Mouse (Mus musculus) embryonic facial prominence, embryonic 10.5 days (tissue): ENCODE data around the gene Slc25a34. TPM values are rescaled to one million over a fixed set of nuclear protein-coding genes. Genes with fewer than 3 reads are reported as not detected.

Experiments
- DNase-seq: peaks from one replicate; pipeline ENCODE4 v3.0.0-alpha.2; 2017; ENCODE audit warnings: low spot score
- H3K27ac ChIP-seq: fragments of 300-500 bp; sonication (generic); replicated peaks from 2 replicates; pipeline ENCODE4 v1.5.1; 2016; ENCODE audit warnings: mild to moderate bottlenecking
- H3K27me3 ChIP-seq: fragments of 300-500 bp; sonication (generic); replicated peaks from 2 replicates; pipeline ENCODE4 v1.6.1; 2016; ENCODE audit warnings: low read depth, mild to moderate bottlenecking; ENCODE audit not compliant: poor library complexity, severe bottlenecking
- H3K36me3 ChIP-seq: fragments of 300-500 bp; sonication (generic); replicated peaks from 2 replicates; pipeline ENCODE4 v1.6.1; 2016; ENCODE audit warnings: mild to moderate bottlenecking, moderate library complexity
- H3K4me1 ChIP-seq: fragments of 300-500 bp; sonication (generic); 2 replicates; pipeline ENCODE4 v1.6.1; 2016
- H3K4me3 ChIP-seq: fragments of 300-500 bp; sonication (generic); 2 replicates; pipeline ENCODE4 v1.5.1; 2016; ENCODE audit warnings: mild to moderate bottlenecking, moderate library complexity
- H3K9me3 ChIP-seq: fragments of 300-500 bp; sonication (generic); 2 replicates; pipeline ENCODE4 v1.6.1; 2016; ENCODE audit warnings: mild to moderate bottlenecking
- WGBS: fragments of 180-500 bp; shearing (Covaris S2); methylation state at CpG from one replicate; pipeline ENCODE4 v1.1.7; 2016; 5-methylcytosine and 5-hydroxymethylcytosine counted together
- polyA plus RNA-seq: library from polyadenylated mRNA; unstranded; fragments of >200 nt; fragmentation: Nextera tagmentation; extraction: Ambion mirVana; gene quantifications from 2 replicates; pipeline ENCODE4 v1.2.1, GENCODE M21; 2016

Gene Slc25a34
- polyA plus RNA-seq, 1 experiment from 2014 or later = 0.09 TPM

DNA sequence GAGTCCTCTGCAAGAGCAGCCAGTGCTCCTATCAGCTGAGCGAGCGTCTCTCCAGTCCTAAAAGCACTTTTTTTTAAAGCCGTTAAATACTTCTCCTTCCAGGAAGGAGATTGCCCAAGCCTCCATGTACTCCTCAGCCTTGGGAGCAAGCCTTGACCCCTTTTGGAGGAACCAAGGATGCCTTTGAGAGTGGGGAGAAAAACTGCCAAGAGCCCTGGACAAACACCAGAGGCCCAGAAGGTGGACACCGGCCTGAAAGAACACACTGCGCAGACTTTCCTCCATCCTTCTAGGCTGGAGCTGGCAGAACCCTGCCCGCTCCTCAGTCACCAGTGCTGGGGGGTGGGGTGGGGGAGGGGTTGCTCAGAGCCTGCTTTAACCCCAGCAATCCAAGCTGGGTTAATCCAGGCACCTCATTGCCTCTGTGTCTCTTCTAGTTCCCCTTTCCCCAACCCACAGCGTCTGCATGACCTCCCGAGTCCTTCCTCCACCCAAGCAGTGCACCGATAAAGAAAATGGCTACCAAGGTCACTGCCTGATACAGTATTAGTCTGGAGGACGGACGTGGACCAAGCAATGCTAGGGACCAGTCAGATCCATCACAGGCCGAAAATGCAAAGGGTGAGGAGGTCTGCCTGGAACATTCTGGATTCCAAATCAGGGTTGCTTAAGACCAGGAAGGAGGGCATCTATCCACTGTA lies 32.4 kb upstream of the Slc25a34 start:
- DNase-seq = no peak
- WGBS = 87% methylated on average over 12 of the region's 12 CpGs
- H3K27ac ChIP-seq = no peak overlapping the region
- H3K4me1 ChIP-seq = no peaks in the 10 kb centered on the region
- H3K4me3 ChIP-seq = no peak overlapping the region
- H3K36me3 ChIP-seq = peaks cover 86% of the 10 kb centered on the region
- H3K9me3 ChIP-seq = no peaks in the 10 kb centered on the region
- H3K27me3 ChIP-seq = no peaks in the 10 kb centered on the region

DNA sequence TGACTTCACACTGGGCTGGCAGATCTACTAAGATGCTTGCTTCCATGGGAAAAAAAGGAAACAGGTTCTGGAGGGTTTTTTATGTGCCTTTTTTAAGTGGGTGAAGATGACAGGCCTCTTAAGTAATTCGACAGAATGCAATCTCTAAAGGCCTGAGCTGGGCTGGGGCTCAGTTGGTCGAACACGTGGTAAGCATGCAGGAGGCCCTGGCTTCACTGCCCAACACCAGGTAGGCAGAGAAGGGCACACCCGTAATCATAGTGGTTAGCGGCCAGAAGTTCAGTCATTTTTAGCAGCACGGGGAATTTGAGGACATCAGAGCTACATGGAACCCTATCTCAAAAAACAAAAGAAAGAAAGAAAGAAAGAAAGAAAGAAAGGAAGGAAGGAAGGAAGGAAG lies 30.9 kb upstream of the Slc25a34 start:
- Histone ChIP-seq H3K36me3 (peaks cover 73% of the 10 kb centered on the region), H3K27me3 (no peaks in the 10 kb centered on the region), H3K9me3 (no peaks in the 10 kb centered on the region), H3K4me3 (no peak overlapping the region), H3K4me1 (no peaks in the 10 kb centered on the region), H3K27ac (no peak overlapping the region)
- WGBS = 95% methylated on average over 6 of the region's 6 CpGs
- DNase-seq = no peak

GRCm38 (mm10) chr4:141653813-141654212 lies 30.2 kb upstream of the Slc25a34 start:
- WGBS = 93% methylated on average over 13 of the region's 13 CpGs
- H3K9me3 ChIP-seq = no peaks in the 10 kb centered on the region
- no peak overlapping the region for H3K4me3 ChIP-seq
- H3K27me3 ChIP-seq = no peaks in the 10 kb centered on the region
- peaks cover 73% of the 10 kb centered on the region for H3K36me3 ChIP-seq
- no peak for DNase-seq
- no peaks in the 10 kb centered on the region for H3K4me1 ChIP-seq
- no peak overlapping the region for H3K27ac ChIP-seq

- no peak overlapping the region for H3K27ac ChIP-seq
- WGBS = 92% methylated on average over 8 of the region's 8 CpGs
- DNase-seq = no peak
- no peaks in the 10 kb centered on the region for H3K9me3 ChIP-seq
- H3K4me3 ChIP-seq = no peak overlapping the region
- H3K36me3 ChIP-seq = peaks cover 75% of the 10 kb centered on the region
- H3K4me1 ChIP-seq = no peaks in the 10 kb centered on the region
- H3K27me3 ChIP-seq = no peaks in the 10 kb centered on the region
Observed at GRCm38 (mm10) chr4:141653044-141653443, 29.4 kb upstream of the Slc25a34 start.

- 91% methylated on average over 10 of the region's 10 CpGs for WGBS
Observed at GRCm38 (mm10) chr4:141651944-141652343, 28.3 kb upstream of the Slc25a34 start.

DNA sequence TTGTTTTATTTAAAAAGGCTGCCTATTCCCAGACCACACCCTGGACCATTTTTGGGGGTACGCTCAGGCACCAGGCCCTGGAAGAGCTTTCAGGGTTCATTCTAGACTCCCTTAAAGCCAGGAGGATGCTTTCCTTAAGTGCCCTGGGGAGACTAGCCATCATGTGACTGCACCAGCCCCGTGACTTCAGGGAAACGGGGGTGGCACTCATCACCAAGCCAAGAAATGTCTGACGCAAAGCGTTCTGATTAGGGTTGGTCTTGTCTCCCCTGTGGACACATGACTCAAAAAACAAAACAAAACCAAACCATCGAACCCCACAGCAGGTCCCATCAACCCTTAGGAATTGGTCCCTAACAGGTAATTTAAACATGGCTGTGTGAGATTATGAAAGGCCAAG lies 27.7 kb upstream of the Slc25a34 start:
- no peak overlapping the region for H3K27ac ChIP-seq
- peaks cover 78% of the 10 kb centered on the region for H3K36me3 ChIP-seq
- DNase-seq = no peak
- no peaks in the 10 kb centered on the region for H3K27me3 ChIP-seq
- H3K4me1 ChIP-seq = no peaks in the 10 kb centered on the region
- no peaks in the 10 kb centered on the region for H3K9me3 ChIP-seq
- no peak overlapping the region for H3K4me3 ChIP-seq
- WGBS = 92% methylated on average over 6 of the region's 6 CpGs

More at GRCm38 (mm10) chr4:141651944-141652343, 28.3 kb upstream of the Slc25a34 start:
- DNase-seq = no peak
- no peaks in the 10 kb centered on the region for H3K27me3 ChIP-seq
- peaks cover 78% of the 10 kb centered on the region for H3K36me3 ChIP-seq
- H3K9me3 ChIP-seq = no peaks in the 10 kb centered on the region
- H3K4me1 ChIP-seq = no peaks in the 10 kb centered on the region
- H3K4me3 ChIP-seq = no peak overlapping the region
- H3K27ac ChIP-seq = no peak overlapping the region

DNA sequence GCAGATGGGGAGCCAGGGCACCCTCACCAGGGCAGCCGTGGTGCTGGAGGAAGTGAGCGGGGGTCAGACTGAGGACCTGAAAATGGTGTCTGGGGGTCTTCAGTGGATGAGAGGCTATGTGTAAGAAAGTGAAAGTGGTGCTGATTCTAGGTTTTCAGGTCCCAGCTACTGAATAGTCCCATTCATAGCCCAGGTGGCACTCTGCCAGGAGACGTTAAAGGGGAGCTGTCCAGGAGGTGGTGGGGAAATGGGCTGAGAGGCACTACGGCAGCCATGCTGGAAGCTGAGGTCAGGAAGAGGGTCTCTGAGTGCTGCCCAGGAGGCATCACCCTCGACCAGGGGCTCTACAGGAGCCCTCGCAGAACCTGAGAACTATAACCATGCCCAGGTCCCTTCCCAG lies 25.6 kb upstream of the Slc25a34 start:
- no peaks in the 10 kb centered on the region for H3K27me3 ChIP-seq
- 84% methylated on average over 6 of the region's 6 CpGs for WGBS
- H3K4me3 ChIP-seq = no peak overlapping the region
- H3K9me3 ChIP-seq = no peaks in the 10 kb centered on the region
- peaks cover 62% of the 10 kb centered on the region for H3K36me3 ChIP-seq
- no peaks in the 10 kb centered on the region for H3K4me1 ChIP-seq
- no peak for DNase-seq
- H3K27ac ChIP-seq = no peak overlapping the region

- no peak for DNase-seq
- peaks cover 52% of the 10 kb centered on the region for H3K36me3 ChIP-seq
- H3K4me1 ChIP-seq = no peaks in the 10 kb centered on the region
- 96% methylated on average over 5 of the region's 5 CpGs for WGBS
- H3K9me3 ChIP-seq = no peaks in the 10 kb centered on the region
- H3K27ac ChIP-seq = no peak overlapping the region
- no peaks in the 10 kb centered on the region for H3K27me3 ChIP-seq
- H3K4me3 ChIP-seq = no peak overlapping the region
Observed at GRCm38 (mm10) chr4:141648262-141648661, 24.6 kb upstream of the Slc25a34 start.

GRCm38 (mm10) chr4:141647187-141647586 lies 23.6 kb upstream of the Slc25a34 start:
- Histone ChIP-seq H3K9me3 (no peaks in the 10 kb centered on the region), H3K27me3 (no peaks in the 10 kb centered on the region), H3K36me3 (peaks cover 50% of the 10 kb centered on the region), H3K4me1 (no peaks in the 10 kb centered on the region), H3K27ac (no peak overlapping the region), H3K4me3 (no peak overlapping the region)
- DNase-seq = no peak
- 94% methylated on average over 3 of the region's 3 CpGs for WGBS

DNA sequence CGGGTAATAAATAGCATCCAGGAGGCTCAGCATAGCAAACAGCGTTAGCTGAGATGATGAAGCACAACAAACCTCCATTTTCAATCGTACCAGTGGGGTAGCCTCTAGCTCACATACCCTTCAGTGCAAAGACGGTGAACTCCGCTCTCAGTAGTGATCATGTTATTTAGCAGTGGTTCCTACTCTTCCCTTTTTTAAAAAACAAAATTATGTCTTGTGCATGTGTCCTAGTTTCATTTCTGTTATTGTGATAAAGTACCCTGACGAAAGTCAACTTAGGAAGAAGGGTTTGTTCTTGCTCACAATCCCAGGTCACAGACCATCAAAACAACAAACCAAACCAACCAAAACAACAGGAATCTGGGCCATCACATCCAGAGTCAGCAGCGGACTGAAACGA lies 22.4 kb upstream of the Slc25a34 start:
- H3K4me3 ChIP-seq = no peak overlapping the region
- no peak for DNase-seq
- H3K36me3 ChIP-seq = peaks cover 51% of the 10 kb centered on the region
- WGBS = 93% methylated on average over 8 of the region's 8 CpGs
- no peaks in the 10 kb centered on the region for H3K4me1 ChIP-seq
- no peaks in the 10 kb centered on the region for H3K27me3 ChIP-seq
- H3K27ac ChIP-seq = no peak overlapping the region
- no peaks in the 10 kb centered on the region for H3K9me3 ChIP-seq

DNA sequence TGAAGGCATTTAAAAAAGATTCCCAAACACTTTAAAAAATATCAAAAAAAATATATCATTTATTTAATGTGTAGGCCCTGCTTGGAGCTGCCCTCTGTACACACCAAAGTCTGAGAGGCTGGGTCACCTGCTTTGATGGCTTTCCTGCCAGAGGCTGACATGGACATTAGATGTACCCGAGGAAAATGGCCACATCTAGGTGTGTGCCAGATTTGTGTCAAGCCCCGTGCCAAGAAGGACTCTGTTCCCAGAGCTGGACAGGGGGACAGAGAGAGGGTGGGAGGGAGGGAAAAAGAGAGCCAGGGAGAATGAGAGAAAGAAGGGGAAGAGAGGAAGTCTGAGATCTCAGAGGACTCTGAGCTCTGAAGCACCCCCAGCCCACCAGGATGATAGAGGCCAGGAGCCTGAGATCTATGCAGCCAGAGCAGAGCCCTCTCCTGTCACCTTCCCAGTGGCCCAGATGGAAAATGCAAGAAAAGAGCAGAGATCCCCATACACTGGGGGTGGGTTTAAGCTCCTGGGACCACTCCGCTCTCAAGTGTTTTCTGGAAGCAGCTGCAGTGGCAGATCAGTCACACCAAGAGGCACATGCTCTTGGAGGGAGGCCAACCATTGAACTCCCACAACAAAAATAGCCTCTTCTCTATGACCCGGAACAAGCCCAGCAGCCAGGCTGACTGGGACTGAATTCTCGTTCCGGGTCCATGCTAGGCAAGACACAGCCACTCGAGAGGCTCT lies 19.7 kb upstream of the Slc25a34 start:
- Histone ChIP-seq H3K36me3 (peaks cover 60% of the 10 kb centered on the region), H3K27ac (no peak overlapping the region)
- 82% methylated on average over 7 of the region's 7 CpGs for WGBS

DNA sequence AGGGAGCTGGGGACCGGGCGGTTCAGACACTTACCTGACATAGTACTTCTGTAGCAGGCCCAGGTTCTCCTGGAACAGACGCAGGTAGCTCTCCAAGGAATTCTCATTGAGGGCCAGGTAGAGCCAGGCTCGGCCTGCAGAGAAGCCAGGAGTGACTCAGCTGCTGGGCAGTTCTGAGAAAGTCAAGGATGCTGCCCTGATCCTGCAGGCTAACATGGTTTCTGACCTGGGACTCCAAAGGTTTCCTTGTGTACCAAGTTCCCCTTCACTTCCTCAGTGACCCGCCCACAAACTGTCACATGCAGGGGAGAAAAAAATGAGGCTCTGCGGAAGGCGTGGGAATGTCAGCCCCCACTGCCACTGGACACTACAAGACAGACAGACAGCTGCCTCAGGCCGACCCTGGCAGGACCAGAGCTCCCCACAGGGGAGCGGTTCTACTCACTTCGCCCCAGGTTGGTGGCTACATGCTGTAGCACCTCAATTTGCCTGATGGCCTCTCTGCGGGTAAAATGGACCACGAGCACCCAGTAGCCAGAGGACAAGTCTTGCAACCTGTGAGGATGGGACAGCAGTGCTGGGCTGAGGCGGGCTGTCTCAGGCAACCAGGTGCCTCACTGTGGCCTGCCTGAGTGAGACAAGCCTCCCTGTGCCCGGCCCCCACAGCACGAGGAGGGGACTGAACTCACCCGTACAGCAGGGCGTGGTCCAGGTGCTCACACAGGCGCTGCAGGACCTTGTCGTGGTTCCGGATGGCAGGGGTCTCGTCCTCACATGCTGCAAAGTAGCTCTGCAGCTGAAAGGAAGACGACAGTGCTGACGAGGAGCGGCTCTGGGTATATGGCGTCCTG lies 18.6 kb upstream of the Slc25a34 start:
- no peak overlapping the region for H3K27ac ChIP-seq
- peaks cover 11% of the 10 kb centered on the region for H3K4me1 ChIP-seq
- H3K27me3 ChIP-seq = no peaks in the 10 kb centered on the region
- peaks cover 63% of the 10 kb centered on the region for H3K36me3 ChIP-seq
- no peaks in the 10 kb centered on the region for H3K9me3 ChIP-seq
- no peak for DNase-seq
- WGBS = 90% methylated on average over 25 of the region's 25 CpGs
- H3K4me3 ChIP-seq = no peak overlapping the region

More for the DNA sequence above, 19.7 kb upstream of the Slc25a34 start:
- Histone ChIP-seq H3K9me3 (no peaks in the 10 kb centered on the region), H3K4me1 (no peaks in the 10 kb centered on the region), H3K27me3 (no peaks in the 10 kb centered on the region), H3K4me3 (no peak overlapping the region)
- no peak for DNase-seq
